Mouse (Mus musculus) spleen, adult 2 months (tissue): ENCODE measurements around the gene Uap1l1. TPM values are rescaled to one million over a fixed set of nuclear protein-coding genes. Genes with fewer than 3 reads are reported as not detected.
A peak's percentile ranks its signal among the peaks of the same experiment; 100 is the strongest.
"Not testable (repeated sequence)": the region's sequence is repeated elsewhere in the genome, so short reads cannot be mapped to it uniquely, and the experiment has no call there.

Experiments used
- DNase-seq, 2 experiments: peaks; one replicate each; pipeline versions ENCODE4 v3.0.0 to v3.0.0-alpha.2; 2012 to 2021; ENCODE audit warnings: low spot score in 2 of 2, low read depth in 1 of 2
- H3K27ac ChIP-seq: fragments of 200-500 bp; 2 replicates; pipeline ENCODE4 v1.5.1; 2012; ENCODE audit warnings: low read length, inconsistent platforms; ENCODE audit not compliant: insufficient read depth
- H3K27me3 ChIP-seq: fragments of 200-500 bp; 2 replicates; pipeline ENCODE4 v1.6.1; 2012; ENCODE audit warnings: mild to moderate bottlenecking, moderate library complexity, low read length, inconsistent platforms; ENCODE audit not compliant: control insufficient read depth, insufficient read depth
- H3K36me3 ChIP-seq: fragments of 200-500 bp; 2 replicates; pipeline ENCODE4 v1.6.1; 2012; ENCODE audit warnings: mild to moderate bottlenecking, low read length, inconsistent platforms; ENCODE audit not compliant: control insufficient read depth, insufficient read depth
- H3K4me1 ChIP-seq: fragments of 200-500 bp; 2 replicates; pipeline ENCODE4 v1.6.1; 2011; ENCODE audit warnings: inconsistent platforms; ENCODE audit not compliant: control insufficient read depth, insufficient read depth, insufficient read length
- H3K4me3 ChIP-seq: fragments of 200-500 bp; 2 replicates; pipeline ENCODE4 v1.5.1; 2011; ENCODE audit warnings: mild to moderate bottlenecking, inconsistent platforms; ENCODE audit not compliant: insufficient read depth, insufficient read length; ENCODE audit errors: extremely low read depth
- CTCF ChIP-seq: fragments of 200-500 bp; IDR thresholded peaks from 2 replicates; pipeline ENCODE4 v1.5.1; 2011; ENCODE audit warnings: mild to moderate bottlenecking, inconsistent platforms; ENCODE audit not compliant: insufficient read depth, insufficient read length, insufficient replicate concordance; ENCODE audit errors: extremely low read depth
- POLR2A ChIP-seq: fragments of 200-500 bp; IDR thresholded peaks from 2 replicates; pipeline ENCODE4 v1.6.1; 2011; ENCODE audit warnings: low read depth, low read length, inconsistent platforms
- WGBS: fragments of 180-500 bp; shearing (Covaris S2); methylation state at CpG from one replicate; pipeline ENCODE4 v1.1.7; 2018; 5-methylcytosine and 5-hydroxymethylcytosine counted together
- polyA plus RNA-seq: library from polyadenylated mRNA; depleted of rRNA; stranded (reverse); fragments of >200 nt; gene quantifications from 2 replicates; pipeline ENCODE4 v1.2.3, GENCODE M21; 2012; rRNA removed

Gene Uap1l1
- 28.4 and 55.4 TPM in 2 replicates for polyA plus RNA-seq

GRCm38 (mm10) chr2:25365091-25365761 is at the start of gene Uap1l1:
Gene Uap1l1, minus strand, starts transcription at chr2:25365682.
- under 1% methylated on average over 53 of the region's 54 CpGs for WGBS
- Histone ChIP-seq H3K27ac (peak within 1 kb of the TSS; percentile 87), H3K36me3 (peaks cover 10% of the 10 kb centered on the region), H3K4me1 (peaks cover 5% of the 10 kb centered on the region), H3K27me3 (no peaks in the 10 kb centered on the region), H3K4me3 (peak within 1 kb of the TSS; percentile 83)
- peak; percentile 37 to 71 for DNase-seq
- TF ChIP-seq CTCF (no peak), POLR2A (peak; percentile 47; the same call in 1 of the 2 replicates)

DNA sequence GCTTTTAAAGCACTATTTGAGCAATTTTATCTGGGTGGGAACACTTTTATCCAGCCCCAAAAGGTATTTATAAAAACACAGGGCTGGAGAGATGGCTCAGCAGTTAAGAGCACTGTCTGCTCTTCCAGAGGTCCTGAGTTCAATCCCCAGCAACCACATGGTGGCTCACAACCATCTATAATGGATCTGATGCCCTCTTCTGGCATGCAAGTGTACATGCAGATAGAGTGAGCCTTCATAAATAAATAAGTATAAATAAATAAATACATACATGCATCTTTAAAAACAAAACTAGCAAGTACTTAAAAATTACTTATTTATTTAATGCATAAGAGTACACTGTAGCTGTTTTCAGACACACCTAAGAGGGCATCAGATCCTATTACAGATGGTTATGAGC is 48.0 kb upstream of the Uap1l1 start:
- not testable (repeated sequence) for H3K27ac ChIP-seq, DNase-seq, H3K4me1 ChIP-seq, H3K36me3 ChIP-seq, H3K4me3 ChIP-seq, H3K27me3 ChIP-seq

DNA sequence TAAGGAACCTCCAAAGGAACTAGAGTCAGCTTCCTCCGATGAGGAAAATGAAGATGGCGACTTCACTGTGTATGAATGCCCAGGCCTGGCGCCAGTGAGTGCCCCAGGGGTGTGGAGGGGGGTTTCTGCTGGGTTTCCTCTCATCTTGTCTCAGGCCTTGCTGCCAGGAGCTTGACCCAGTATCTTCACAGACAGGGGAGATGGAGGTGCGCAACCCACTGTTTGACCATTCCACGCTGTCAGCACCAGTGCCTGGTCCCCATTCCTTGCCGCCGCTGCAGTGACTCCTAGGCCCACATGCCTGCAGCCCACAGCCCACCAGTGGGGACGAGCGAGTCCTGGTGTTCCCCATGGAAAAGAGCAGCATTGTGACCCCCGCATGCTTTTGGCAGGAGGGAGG is 43.4 kb upstream of the Uap1l1 start:
- H3K27me3 ChIP-seq: no peaks in the 10 kb centered on the region
- no peaks in the 10 kb centered on the region for H3K36me3 ChIP-seq
- H3K27ac ChIP-seq: no peak overlapping the region
- no peak for DNase-seq
- TF ChIP-seq POLR2A (no peak), CTCF (no peak)
- H3K4me1 ChIP-seq: no peaks in the 10 kb centered on the region
- WGBS: 85% methylated on average over 10 of the region's 10 CpGs
- no peak overlapping the region for H3K4me3 ChIP-seq

DNA sequence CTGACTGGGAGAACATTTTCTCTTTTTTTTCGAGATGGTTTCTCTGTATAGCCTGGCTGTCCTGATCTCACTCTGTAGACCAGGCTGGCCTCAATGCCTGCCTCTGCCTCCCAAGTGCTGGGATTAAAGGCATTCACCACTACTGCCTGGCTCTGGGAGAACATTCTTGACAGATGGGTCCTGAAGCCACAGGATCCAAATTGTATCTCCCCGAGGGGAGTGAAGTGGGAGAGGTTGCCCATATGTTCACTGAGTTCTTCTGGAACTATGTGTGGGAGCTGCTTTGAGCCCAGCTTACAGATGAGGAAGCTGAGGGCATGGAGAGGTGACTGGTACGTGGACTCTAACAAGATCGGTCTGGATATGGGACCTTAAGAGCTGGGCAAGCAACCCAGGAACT is 38.5 kb upstream of the Uap1l1 start:
- TF ChIP-seq POLR2A (no peak), CTCF (no peak)
- H3K36me3 ChIP-seq: no peaks in the 10 kb centered on the region
- no peak overlapping the region for H3K4me3 ChIP-seq
- peaks cover 8% of the 10 kb centered on the region for H3K27me3 ChIP-seq
- peaks cover 6% of the 10 kb centered on the region; the same call in 1 of the 2 replicates for H3K4me1 ChIP-seq
- WGBS: 84% methylated on average over 4 of the region's 4 CpGs
- DNase-seq: no peak
- H3K27ac ChIP-seq: no peak overlapping the region

- H3K27me3 ChIP-seq: peaks cover 8% of the 10 kb centered on the region
- no peak for DNase-seq
- H3K4me3 ChIP-seq: peak overlapping the region; percentile 32; the same call in 1 of the 2 replicates
- 8% methylated on average over 48 of the region's 54 CpGs for WGBS
- no peak overlapping the region for H3K27ac ChIP-seq
- peaks cover 6% of the 10 kb centered on the region; the same call in 1 of the 2 replicates for H3K4me1 ChIP-seq
- H3K36me3 ChIP-seq: no peaks in the 10 kb centered on the region
- TF ChIP-seq CTCF: no peak
- TF ChIP-seq POLR2A: no peak
These were observed 37.6 kb upstream of the Uap1l1 start for GRCm38 (mm10) chr2:25402972-25403601.

DNA sequence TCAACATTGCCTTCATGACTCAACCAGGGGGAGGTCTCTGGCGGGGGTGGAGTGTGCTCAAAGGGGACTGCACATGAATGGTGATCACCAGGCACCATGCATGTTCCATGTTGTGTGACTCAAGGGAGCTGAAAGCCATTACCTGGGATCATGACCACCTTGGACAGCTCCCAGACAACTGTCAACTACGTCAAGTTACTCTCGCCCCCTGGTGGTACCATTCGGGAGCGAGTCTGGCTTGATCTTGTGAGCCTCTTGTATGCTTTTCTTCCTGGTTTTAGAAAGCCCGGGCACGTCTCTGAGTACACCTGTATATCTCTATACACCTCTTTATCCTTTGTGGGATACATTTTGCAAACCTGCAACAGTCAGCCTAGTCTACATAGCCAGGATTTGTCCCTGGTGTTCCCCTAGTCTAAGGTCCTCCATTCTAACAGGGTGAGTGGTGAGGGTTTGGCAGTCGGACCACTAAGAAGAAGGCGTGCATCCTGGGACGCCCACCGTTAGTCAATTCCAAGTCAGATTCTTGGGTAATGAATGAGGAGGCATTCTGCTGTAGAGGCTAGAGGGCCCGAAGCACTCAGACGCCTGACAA is 37.0 kb upstream of the Uap1l1 start:
- 2% methylated on average over 13 of the region's 13 CpGs for WGBS
- Histone ChIP-seq H3K4me1 (peaks cover 6% of the 10 kb centered on the region; the same call in 1 of the 2 replicates), H3K4me3 (peak overlapping the region; percentile 32; the same call in 1 of the 2 replicates), H3K27me3 (peaks cover 8% of the 10 kb centered on the region), H3K27ac (no peak overlapping the region), H3K36me3 (no peaks in the 10 kb centered on the region)
- DNase-seq: peak; percentile 61 to 75
- no peak for TF ChIP-seq POLR2A
- peak; percentile 68; the same call in 1 of the 2 replicates for TF ChIP-seq CTCF
